Mouse (Mus musculus): ENCODE data around the gene B3gat2.

The B3gat2 gene

GRCm38 (mm10) chr1:23761502-23762135, at the start of gene B3gat2:
Gene B3gat2 (plus strand): TSS chr1:23761753.
- DNase-seq, result peak; percentile 44

GRCm38 (mm10) chr1:23720326-23720725, 41.2 kb upstream of the B3gat2 start:
- no peak for DNase-seq

DNA sequence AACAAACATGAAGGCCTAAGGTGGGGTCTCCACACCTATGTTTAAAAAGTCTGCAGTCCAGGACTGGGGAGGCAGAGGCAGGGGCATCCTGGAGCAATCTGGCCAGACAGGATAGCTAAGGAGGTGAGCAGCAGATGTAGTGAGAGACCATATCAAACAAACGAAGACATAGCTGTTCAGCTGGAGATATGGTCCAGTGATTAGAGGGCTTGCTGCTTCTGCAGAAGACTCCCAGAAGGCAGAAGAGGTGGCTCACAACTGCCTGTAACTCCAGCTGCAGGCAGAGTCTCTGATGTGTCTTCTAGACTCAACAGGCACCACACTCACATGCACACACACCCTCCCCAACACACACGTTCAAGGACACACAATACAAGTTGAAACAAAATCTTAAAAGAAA, 40.5 kb upstream of the B3gat2 start:
- no peak for DNase-seq

DNA sequence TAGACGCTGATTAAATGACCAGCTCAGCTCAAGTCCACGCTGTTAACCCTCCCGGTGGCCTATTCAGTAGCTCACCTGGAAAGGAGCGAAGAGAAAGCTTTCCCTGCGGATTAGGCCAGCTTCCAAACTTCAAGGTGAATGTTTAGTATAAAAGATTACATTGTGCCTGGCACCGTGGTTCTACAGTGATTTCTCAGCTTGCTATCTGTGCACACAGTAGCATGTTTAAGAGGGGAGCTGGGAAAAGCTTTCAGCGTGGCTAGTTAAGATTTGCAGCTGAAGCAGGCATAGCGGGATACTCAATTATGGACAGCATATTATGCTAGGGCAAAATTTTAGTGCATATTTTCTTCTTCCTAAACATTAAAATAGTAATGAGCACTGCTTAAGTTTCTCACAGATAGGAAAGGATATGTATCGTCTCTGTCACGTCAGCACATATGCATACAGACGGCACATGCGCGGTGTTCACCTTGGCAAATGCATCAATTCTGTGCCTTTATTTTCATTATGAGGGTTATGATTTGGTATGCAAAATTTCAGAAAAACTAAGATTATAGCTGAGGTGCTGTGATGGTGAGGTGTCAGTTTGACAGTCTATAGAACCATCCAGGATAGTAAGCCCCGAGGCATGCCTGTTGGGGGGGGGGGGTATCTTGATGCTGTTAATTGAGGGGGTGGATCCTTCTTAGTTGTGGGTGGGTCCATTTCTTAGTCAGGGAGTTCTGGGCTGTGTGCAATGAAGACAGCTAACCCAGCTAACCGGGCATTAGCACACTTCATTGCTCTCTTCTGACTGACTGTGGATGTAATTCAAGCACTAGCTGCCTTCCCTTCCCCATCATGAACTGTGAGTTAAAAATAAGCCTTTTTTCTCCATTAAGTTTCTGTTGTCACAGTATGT, 38.8 kb upstream of the B3gat2 start:
- no peak for DNase-seq

DNA sequence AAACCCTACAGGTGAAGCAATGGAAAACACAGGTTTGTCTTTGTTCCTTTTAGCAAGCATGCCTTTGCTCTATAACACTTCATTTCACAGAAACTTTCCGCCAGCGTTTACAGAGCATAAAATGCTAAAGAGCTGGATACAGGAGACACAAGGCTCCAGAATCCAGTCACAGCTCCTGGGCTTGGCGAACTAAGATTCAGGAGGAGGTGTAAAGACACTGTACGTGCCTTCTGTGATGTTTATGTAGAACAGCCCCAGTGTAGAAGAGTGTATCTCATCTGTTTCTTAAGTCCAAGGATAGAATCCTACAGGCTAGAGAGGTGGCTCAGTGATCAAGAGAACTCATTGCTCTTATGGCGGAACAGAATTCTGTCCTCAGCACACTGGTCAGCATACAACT, 30.2 kb upstream of the B3gat2 start:
- no peak for DNase-seq

- DNase-seq, result no peak
Measured at GRCm38 (mm10) chr1:23750864-23751532, 10.6 kb upstream of the B3gat2 start.

GRCm38 (mm10) chr1:23753091-23753490, 8.5 kb upstream of the B3gat2 start:
- no peak for DNase-seq

DNA sequence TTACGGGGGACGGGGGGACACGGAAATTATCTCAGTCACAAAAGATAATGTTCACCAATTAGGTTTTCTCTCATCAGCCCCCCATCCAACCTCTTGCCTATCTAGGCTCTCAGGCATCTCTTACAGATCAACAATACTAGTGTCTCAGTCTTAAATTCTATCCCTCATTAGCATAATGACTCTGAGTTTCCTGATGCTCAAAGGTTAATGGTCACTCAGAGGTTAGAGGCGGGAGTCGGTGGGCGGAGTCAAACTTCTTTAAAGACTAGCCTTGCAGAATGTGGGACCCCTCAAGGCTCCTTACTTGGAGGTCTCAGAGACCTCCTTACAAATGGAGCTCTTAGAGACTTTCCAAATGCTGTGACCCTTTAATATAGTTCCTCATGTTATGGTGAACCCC, 8.0 kb upstream of the B3gat2 start:
- no peak for DNase-seq

DNA sequence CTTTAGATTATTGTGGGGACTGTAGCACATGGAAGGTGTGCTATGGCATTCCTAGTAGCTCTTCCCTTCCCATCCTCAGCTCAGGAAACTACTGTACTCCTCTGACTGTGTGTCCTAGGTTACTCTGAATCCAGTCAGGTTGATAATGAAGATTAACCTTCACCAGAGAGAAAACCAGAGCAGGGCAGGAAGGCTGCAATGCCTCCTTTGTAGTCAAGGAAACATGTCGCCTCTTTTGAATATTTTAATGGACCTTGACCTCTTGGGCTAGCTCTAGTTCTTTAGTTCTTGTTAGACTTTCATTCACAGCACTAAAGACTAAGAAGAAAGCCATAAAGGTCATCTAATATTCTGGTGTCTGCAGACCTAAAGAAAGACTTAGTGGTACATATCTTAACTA, 7.2 kb upstream of the B3gat2 start:
- DNase-seq, result no peak

DNA sequence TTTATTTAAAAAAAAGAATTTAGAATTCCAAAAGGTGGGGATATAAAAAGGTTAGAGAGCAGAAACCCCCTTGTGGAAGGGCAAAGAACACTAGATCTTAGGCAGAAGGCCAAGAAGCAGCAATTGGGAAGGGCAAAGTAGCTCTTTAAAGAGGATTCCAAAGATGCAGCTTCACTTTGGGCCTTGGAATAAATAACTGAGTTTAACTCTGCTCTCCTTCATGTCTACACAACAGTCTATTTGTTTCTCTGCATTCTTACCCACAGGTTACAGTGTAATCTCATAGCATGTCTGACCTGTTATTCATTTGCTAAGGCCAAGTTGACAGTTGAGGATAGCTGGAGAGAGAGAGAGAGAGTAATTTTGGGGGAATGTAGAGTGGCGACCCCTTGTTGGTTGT, 6.6 kb upstream of the B3gat2 start:
- no peak for DNase-seq

DNA sequence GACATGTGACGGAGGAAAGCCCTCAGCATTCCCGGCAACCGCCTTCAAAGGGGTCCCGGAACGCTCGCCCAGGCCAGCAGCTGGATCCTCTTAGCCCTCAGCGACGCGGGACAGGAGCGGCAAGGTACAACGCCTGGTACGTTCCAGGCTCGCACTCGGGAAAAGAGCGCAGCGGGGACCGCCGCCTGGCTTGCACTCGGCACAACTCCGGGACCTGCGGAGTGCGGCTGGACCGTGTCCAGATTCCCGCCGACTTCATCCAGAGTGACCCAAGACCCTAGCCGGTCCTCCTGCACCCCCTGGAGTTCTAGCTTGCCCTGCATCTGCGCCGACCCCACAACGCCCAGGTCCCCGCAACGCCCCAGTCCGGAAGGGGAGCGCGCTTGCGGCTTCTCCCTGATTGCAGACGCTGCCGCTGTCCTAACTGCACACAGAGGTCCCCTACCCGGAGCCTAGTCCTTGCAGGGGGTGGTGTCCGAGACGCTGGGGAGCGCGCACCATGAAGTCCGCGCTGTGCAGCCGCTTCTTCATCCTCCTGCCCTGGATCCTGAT, 659 bp downstream of the B3gat2 start:
- peak; percentile 36 for DNase-seq

- peak; percentile 93 for DNase-seq
Measured at GRCm38 (mm10) chr1:23762782-23763630, 1.5 kb downstream of the B3gat2 start.

DNA sequence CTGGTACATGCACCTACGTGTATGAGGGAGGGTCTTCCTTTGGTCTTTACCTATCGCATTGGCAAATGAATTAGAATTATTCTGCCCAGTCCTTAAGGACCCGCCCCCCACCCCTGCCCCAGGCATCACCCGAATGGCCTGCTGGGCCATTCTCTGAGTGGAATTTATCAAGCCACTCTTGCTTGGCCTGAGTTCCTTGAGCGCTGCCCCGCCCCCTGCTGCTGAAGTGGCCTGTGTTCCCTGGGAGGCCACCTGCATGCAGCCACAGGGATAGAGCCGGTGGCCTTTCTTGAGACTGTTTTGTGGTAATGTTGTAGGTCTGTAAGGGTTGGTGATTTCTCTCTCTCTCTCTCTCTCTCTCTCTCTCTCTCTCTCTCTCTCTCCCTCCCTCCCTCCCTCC, 2.2 kb downstream of the B3gat2 start:
- DNase-seq, result no peak

- no peak for DNase-seq
Measured at GRCm38 (mm10) chr1:23764710-23765109, 3.2 kb downstream of the B3gat2 start.

DNA sequence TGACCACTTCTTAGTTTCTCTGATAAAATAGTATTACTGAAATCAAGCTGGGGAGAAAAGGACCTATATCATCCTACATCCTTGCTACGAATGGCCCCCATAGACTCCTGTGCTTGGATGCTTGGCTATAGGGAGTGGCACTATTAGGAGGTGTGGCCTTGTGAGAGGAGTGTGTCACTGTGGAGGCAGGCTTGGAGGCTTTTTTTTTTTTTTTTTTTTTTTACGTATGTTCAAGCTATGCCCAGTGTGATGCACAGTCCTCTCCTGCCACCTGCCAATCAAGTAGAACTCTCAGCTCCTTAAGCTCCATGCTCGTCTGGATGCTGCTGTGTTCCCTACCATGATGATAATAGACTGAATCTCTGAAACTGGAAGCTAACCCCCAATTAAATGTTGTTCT, 11.5 kb downstream of the B3gat2 start:
- DNase-seq, result no peak

DNA sequence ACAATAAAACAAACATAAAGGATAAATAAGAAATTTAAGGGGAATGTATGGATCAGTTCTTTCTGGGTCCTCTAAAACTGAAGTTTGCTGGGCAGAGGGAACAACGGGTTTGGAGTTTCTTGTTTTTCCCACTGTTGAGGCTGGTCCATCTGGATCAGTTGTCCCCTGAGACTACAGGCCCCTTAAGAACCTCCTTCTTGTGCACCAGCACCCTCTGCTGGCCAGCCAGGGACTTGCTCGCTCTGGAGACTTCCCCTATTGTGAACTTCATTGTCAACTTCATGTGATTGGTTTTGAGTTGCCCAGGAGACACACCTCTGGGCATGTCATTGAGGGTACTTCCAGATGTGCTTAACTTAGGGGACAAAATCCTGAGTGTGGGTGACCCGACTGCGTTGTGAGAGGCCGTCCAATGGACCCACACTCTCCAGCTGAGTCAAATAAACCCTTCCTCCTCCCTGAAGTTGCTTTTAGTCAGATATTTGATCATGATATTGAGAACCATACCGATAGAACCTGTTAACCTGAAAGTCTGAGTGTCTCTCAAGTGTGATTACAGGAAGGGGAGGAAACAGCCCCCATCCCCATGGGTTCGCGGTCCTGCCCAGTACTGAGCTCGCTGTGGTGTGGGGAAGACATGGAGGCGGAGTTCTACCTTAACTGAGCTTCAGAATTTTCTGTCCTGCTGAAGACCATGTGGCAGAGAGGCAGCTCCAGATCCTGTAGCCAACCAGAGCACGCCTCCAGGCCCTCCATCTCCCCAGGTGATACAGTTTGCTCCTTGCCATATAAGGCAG, 31.4 kb downstream of the B3gat2 start:
- DNase-seq, result peak; percentile 48

DNA sequence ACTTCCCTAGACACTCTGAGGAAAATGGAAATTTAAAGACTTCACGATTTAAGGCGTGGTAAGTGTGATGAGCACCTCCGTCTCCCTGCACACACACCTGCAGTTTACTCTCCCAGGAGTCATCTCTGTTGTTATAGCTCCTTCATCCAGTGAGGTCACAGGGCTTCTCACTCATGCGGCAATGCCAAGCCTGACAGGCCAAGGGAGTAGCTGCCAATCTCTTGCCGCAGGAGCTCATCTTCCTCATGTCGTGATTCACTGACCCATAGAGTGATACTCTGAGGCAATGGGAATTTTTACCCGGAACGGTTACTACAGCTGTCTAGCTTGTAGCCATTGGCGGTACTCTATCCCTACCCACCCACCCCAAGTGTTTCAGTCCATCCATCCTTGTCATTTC, 36.8 kb downstream of the B3gat2 start:
- DNase-seq, result no peak

DNA sequence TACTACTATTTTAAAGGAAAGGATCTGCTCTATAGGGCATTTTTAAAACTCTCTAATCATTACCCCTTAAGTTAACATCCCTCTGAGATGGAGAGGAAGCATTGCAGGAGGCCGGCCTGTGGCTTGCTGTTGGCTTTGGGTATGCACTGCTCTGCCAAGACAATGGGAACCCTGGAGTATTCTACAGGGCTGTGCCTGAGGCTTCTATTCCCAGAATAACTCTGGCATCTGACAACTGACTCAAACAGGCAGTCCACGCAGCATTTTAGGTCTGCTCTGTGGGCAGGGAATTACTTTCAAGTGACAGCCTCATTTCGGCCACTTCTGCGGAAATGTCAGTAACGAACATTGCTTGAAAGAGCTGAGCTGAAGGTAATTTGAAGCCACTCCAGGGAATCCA, 60.1 kb downstream of the B3gat2 start:
- no peak for DNase-seq

DNA sequence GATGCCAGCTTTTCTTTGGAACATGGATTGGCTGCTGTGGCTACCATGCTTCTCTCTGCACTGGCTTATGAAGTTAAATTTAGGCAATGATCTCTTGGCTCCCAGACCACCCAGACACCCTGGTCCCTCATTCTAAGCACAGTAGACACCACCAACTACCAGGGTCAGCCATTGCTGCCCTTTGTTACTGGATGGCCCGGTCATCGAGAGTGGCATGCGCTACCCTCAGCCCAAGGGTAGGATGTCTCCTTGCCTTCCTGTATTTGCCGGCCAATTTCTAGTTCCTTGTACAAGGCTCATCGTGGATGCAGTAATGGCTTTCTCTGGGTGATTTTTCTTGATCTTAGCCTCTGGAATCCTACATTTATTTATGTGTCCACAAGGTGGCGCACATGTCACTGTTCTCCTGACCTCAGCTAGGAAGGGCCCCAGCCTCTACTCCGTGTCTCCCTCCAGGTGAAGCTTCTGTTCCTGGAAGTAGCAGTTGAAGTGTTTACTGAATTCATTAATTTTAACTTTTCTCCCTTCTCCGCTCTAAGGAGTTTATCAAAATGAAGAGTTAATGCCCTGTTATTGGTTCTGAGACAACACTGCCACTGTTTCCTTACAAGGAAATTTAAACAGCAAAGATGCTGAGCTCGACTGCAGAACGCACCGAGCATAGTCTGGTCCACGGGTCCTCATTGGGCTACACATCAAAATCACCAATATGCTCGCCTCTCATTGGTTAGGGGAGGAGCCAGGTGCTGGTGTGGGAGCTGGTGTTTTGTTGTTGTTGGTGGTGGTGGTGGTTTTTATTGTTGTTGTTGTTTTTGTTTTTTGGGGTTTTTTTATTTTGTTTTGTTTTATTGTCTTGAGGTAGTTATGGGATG, 65.6 kb downstream of the B3gat2 start:
- no peak for DNase-seq

- no peak for DNase-seq
Measured at GRCm38 (mm10) chr1:23834246-23834645, 72.7 kb downstream of the B3gat2 start.

GRCm38 (mm10) chr1:23834819-23835218, 73.3 kb downstream of the B3gat2 start:
- DNase-seq, result no peak

Measured in right cerebral cortex, postnatal 25 days (tissue).